Mouse (Mus musculus): ENCODE data around the gene Gnptg. TPM values are rescaled to one million over a fixed set of nuclear protein-coding genes. Genes with fewer than 3 reads are reported as not detected.

Gnptg gene
- total and polyA plus RNA-seq, 2 experiments from 2014 or later = 89.2 to 128 TPM

DNA sequence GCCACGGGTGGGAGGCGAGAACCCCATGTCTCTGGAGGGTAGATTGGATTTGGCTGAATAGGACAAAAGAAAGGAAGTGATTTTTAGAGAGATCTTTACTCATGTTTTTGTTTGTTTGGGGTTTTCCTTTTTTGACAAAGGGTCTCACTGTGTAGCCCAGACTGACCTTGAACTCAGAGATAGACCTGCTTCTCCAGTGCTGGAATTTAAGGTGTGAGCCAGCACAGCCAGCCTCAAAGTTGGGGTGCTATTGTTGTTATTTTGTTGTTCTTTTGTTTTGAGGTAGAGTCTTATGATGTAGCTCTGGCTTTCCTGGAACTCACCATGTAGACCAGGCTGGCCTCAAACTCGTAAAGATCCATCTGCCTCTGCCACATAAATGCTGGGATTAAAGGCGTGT lies 37.5 kb downstream of the Gnptg start:
- ATAC-seq = no peak
- no peak overlapping the region for H3K4me3 ChIP-seq (ENCODE audit: low read length)
- TF ChIP-seq CTCF (IDR thresholded peaks at IDR 0.05; ENCODE audit: low read depth) = no peak
- H3K36me3 ChIP-seq (ENCODE audit: insufficient read depth, low read length) = peaks cover 37% of the 10 kb centered on the region
- no peaks in the 10 kb centered on the region for H3K27me3 ChIP-seq (ENCODE audit: insufficient read depth, low read length)
- H3K27ac ChIP-seq = no peak overlapping the region
- DNase-seq (ENCODE audit: low spot score) = no peak
- H3K9me3 ChIP-seq (ENCODE audit: low read length) = no peaks in the 10 kb centered on the region
- H3K4me1 ChIP-seq (ENCODE audit: insufficient read depth, low read length) = no peaks in the 10 kb centered on the region
- WGBS = 90% methylated on average over 4 of the region's 4 CpGs
- no peak overlapping the region for H3K9ac ChIP-seq (replicated peaks; ENCODE audit: low read length)
- no peak overlapping the region for H3K4me2 ChIP-seq (ENCODE audit: low read depth, low read length)

- Histone ChIP-seq H3K4me2 (ENCODE audit: low read depth, low read length) (peak overlapping the region; percentile 95), H3K9me3 (ENCODE audit: low read length) (no peaks in the 10 kb centered on the region), H3K4me3 (ENCODE audit: low read length) (peak overlapping the region; percentile 98), H3K4me1 (ENCODE audit: insufficient read depth, low read length) (peaks cover 20% of the 10 kb centered on the region), H3K36me3 (ENCODE audit: insufficient read depth, low read length) (peaks cover 18% of the 10 kb centered on the region), H3K9ac (replicated peaks; ENCODE audit: low read length) (peak overlapping the region; percentile 86), H3K27me3 (ENCODE audit: insufficient read depth, low read length) (no peaks in the 10 kb centered on the region), H3K27ac (no peak overlapping the region)
- ATAC-seq (no peak), DNase-seq (ENCODE audit: low spot score) (no peak)
- WGBS = 5% methylated on average over 16 of the region's 16 CpGs
- no peak for TF ChIP-seq CTCF (IDR thresholded peaks at IDR 0.05; ENCODE audit: low read depth)
These were observed 50.8 kb downstream of the Gnptg start for GRCm38 (mm10) chr17:25189091-25189490.

GRCm38 (mm10) chr17:25188150-25189031 lies 51.5 kb downstream of the Gnptg start, which contains the start of gene Unkl:
Gene Unkl (plus strand): TSS chr17:25188397.
- H3K36me3 ChIP-seq (ENCODE audit: insufficient read depth, low read length) = peaks cover 15% of the 10 kb centered on the region
- peaks cover 20% of the 10 kb centered on the region for H3K4me1 ChIP-seq (ENCODE audit: insufficient read depth, low read length)
- H3K9ac ChIP-seq (replicated peaks; ENCODE audit: low read length) = peak within 1 kb of the TSS; percentile 86
- H3K4me2 ChIP-seq (ENCODE audit: low read depth, low read length) = peak within 1 kb of the TSS; percentile 95
- no peaks in the 10 kb centered on the region for H3K27me3 ChIP-seq (ENCODE audit: insufficient read depth, low read length)
- under 1% methylated on average over 73 of the region's 104 CpGs for WGBS
- H3K4me3 ChIP-seq (ENCODE audit: low read length) = peak within 1 kb of the TSS; percentile 98
- no peak for TF ChIP-seq CTCF (IDR thresholded peaks at IDR 0.05; ENCODE audit: low read depth)
- ATAC-seq (peak; percentile 19; the same call in 1 of the 2 replicates), DNase-seq (ENCODE audit: low spot score) (peak; percentile 85)
- no peaks in the 10 kb centered on the region for H3K9me3 ChIP-seq (ENCODE audit: low read length)
- H3K27ac ChIP-seq = peak within 1 kb of the TSS; percentile 77

DNA sequence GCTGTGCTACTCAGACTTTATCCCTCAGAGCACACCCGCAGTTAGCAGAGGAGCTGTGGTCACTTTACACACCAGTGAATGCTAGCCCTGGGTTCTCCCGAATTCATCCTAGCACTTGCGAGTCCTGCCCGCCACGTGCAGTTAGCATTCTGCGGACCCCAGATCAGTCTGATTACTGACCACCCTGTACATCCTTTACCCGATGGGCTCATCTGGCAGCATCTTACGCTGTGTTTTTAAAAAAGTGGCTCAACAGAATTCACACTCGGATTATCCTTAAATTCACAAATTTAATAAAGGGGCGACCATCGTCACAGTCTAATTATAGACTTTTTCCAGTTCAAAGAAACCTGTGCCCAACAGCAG lies 52.2 kb downstream of the Gnptg start:
- H3K9ac ChIP-seq (replicated peaks; ENCODE audit: low read length) = peak overlapping the region; percentile 86
- H3K36me3 ChIP-seq (ENCODE audit: insufficient read depth, low read length) = peaks cover 11% of the 10 kb centered on the region
- no peaks in the 10 kb centered on the region for H3K9me3 ChIP-seq (ENCODE audit: low read length)
- H3K27me3 ChIP-seq (ENCODE audit: insufficient read depth, low read length) = no peaks in the 10 kb centered on the region
- peaks cover 20% of the 10 kb centered on the region for H3K4me1 ChIP-seq (ENCODE audit: insufficient read depth, low read length)
- DNase-seq (ENCODE audit: low spot score) (no peak), ATAC-seq (no peak)
- H3K4me3 ChIP-seq (ENCODE audit: low read length) = peak overlapping the region; percentile 98
- H3K27ac ChIP-seq = peak overlapping the region; percentile 77
- no peak for TF ChIP-seq CTCF (IDR thresholded peaks at IDR 0.05; ENCODE audit: low read depth)
- 7% methylated on average over 11 of the region's 11 CpGs for WGBS
- H3K4me2 ChIP-seq (ENCODE audit: low read depth, low read length) = peak overlapping the region; percentile 95

GRCm38 (mm10) chr17:25184961-25185360 lies 55.0 kb downstream of the Gnptg start:
- H3K27ac ChIP-seq = peak overlapping the region; percentile 96; the same call in 1 of the 2 replicates
- no peaks in the 10 kb centered on the region for H3K36me3 ChIP-seq (ENCODE audit: insufficient read depth, low read length)
- peak overlapping the region; percentile 89 for H3K9ac ChIP-seq (replicated peaks; ENCODE audit: low read length)
- peak overlapping the region; percentile 97 for H3K4me2 ChIP-seq (ENCODE audit: low read depth, low read length)
- no peaks in the 10 kb centered on the region; the same call in none of the 2 replicates for H3K27me3 ChIP-seq (ENCODE audit: insufficient read depth, low read length)
- WGBS = 10% methylated on average over 17 of the region's 17 CpGs
- peaks cover 18% of the 10 kb centered on the region for H3K4me1 ChIP-seq (ENCODE audit: insufficient read depth, low read length)
- TF ChIP-seq CTCF (IDR thresholded peaks at IDR 0.05; ENCODE audit: low read depth) = no peak
- no peaks in the 10 kb centered on the region for H3K9me3 ChIP-seq (ENCODE audit: low read length)
- peak; percentile 4; the same call in 1 of the 2 replicates for ATAC-seq
- peak; percentile 16 for DNase-seq (ENCODE audit: low spot score)
- peak overlapping the region; percentile 86 for H3K4me3 ChIP-seq (ENCODE audit: low read length)

- WGBS = under 1% methylated on average over 50 of the region's 50 CpGs
- Histone ChIP-seq H3K4me3 (ENCODE audit: low read length) (peak within 1 kb of the TSS; percentile 86), H3K36me3 (ENCODE audit: insufficient read depth, low read length) (no peaks in the 10 kb centered on the region), H3K4me2 (ENCODE audit: low read depth, low read length) (peak within 1 kb of the TSS; percentile 97), H3K4me1 (ENCODE audit: insufficient read depth, low read length) (peaks cover 11% of the 10 kb centered on the region), H3K9ac (replicated peaks; ENCODE audit: low read length) (peak within 1 kb of the TSS; percentile 89), H3K27ac (peak within 1 kb of the TSS; percentile 96), H3K27me3 (ENCODE audit: insufficient read depth, low read length) (no peaks in the 10 kb centered on the region; the same call in none of the 2 replicates), H3K9me3 (ENCODE audit: low read length) (no peaks in the 10 kb centered on the region)
- ATAC-seq = peak; percentile 93
- no peak for TF ChIP-seq CTCF (IDR thresholded peaks at IDR 0.05; ENCODE audit: low read depth)
- peak; percentile 100 for DNase-seq (ENCODE audit: low spot score)
These were observed 55.7 kb downstream of the Gnptg start, which contains the start of gene BC003965 for GRCm38 (mm10) chr17:25184129-25184691. Gene BC003965 (plus strand): TSS chr17:25184554.

Small RNA genes lying within 50 kb of the gene (microRNA-seq; reads per million reads assigned to microRNA genes)
- 33.6 to 65.6 reads per million in 2 experiments for gene Mir3547

Other genes starting within 250 kb of the Gnptg start
- 24.4 and 26.7 TPM in 2 replicates for gene Cramp1l, start 224.3 kb downstream of the Gnptg start, total RNA-seq (2014; rRNA removed)
- gene Cramp1l, start 224.3 kb downstream of the Gnptg start, polyA plus RNA-seq (2015; fragmentation: Nextera tagmentation; extraction: Ambion mirVana) = 3.7 TPM in 2 replicates
- gene Ift140, start 224.0 kb downstream of the Gnptg start, total RNA-seq (2014; rRNA removed) = 27.0 and 37.3 TPM in 2 replicates
- gene Ift140, start 224.0 kb downstream of the Gnptg start, polyA plus RNA-seq (2015; fragmentation: Nextera tagmentation; extraction: Ambion mirVana) = 13.1 and 13.4 TPM in 2 replicates
- 15.4 and 21.5 TPM in 2 replicates for gene Tmem204, start 156.5 kb downstream of the Gnptg start, total RNA-seq (2014; rRNA removed)
- gene Tmem204, start 156.5 kb downstream of the Gnptg start, polyA plus RNA-seq (2015; fragmentation: Nextera tagmentation; extraction: Ambion mirVana) = 11.5 and 11.7 TPM in 2 replicates
- gene Telo2, start 124.2 kb downstream of the Gnptg start, total RNA-seq (2014; rRNA removed) = 46.9 and 59.3 TPM in 2 replicates
- gene Telo2, start 124.2 kb downstream of the Gnptg start, polyA plus RNA-seq (2015; fragmentation: Nextera tagmentation; extraction: Ambion mirVana) = 32.5 and 33.1 TPM in 2 replicates
- gene Ptx4, start 119.4 kb downstream of the Gnptg start, total RNA-seq (2014; rRNA removed) = 0.63 TPM in 1 of 2 replicates, not detected in the other
- 0.21 and 0.26 TPM in 2 replicates for gene Ptx4, start 119.4 kb downstream of the Gnptg start, polyA plus RNA-seq (2015; fragmentation: Nextera tagmentation; extraction: Ambion mirVana)
- gene Clcn7, start 106.7 kb downstream of the Gnptg start, total RNA-seq (2014; rRNA removed) = 34.9 and 40.6 TPM in 2 replicates
- 22.9 and 23.3 TPM in 2 replicates for gene Clcn7, start 106.7 kb downstream of the Gnptg start, polyA plus RNA-seq (2015; fragmentation: Nextera tagmentation; extraction: Ambion mirVana)
- gene Ccdc154, start 77.7 kb downstream of the Gnptg start, total RNA-seq (2014; rRNA removed) = not detected in 2 replicates
- gene Ccdc154, start 77.7 kb downstream of the Gnptg start, polyA plus RNA-seq (2015; fragmentation: Nextera tagmentation; extraction: Ambion mirVana) = not detected in 2 replicates
- gene Gm38655, start 64.7 kb downstream of the Gnptg start, total RNA-seq (2014; rRNA removed) = not detected in 2 replicates
- gene Gm38655, start 64.7 kb downstream of the Gnptg start, polyA plus RNA-seq (2015; fragmentation: Nextera tagmentation; extraction: Ambion mirVana) = not detected in 2 replicates
- 15.7 and 19.9 TPM in 2 replicates for gene BC003965, start 55.6 kb downstream of the Gnptg start, total RNA-seq (2014; rRNA removed)
- 27.4 and 29.9 TPM in 2 replicates for gene BC003965, start 55.6 kb downstream of the Gnptg start, polyA plus RNA-seq (2015; fragmentation: Nextera tagmentation; extraction: Ambion mirVana)
- 39.6 and 43.3 TPM in 2 replicates for gene Unkl, start 51.7 kb downstream of the Gnptg start, total RNA-seq (2014; rRNA removed)
- 14.1 and 15.1 TPM in 2 replicates for gene Unkl, start 51.7 kb downstream of the Gnptg start, polyA plus RNA-seq (2015; fragmentation: Nextera tagmentation; extraction: Ambion mirVana)
- gene Tsr3, start within 50 bp of the Gnptg start, total RNA-seq (2014; rRNA removed) = 42.6 and 43.5 TPM in 2 replicates
- 65.3 and 70.7 TPM in 2 replicates for gene Tsr3, start within 50 bp of the Gnptg start, polyA plus RNA-seq (2015; fragmentation: Nextera tagmentation; extraction: Ambion mirVana)
- gene Baiap3, start 16.2 kb upstream of the Gnptg start, total RNA-seq (2014; rRNA removed) = 64.0 and 79.3 TPM in 2 replicates
- 27.3 and 27.8 TPM in 2 replicates for gene Baiap3, start 16.2 kb upstream of the Gnptg start, polyA plus RNA-seq (2015; fragmentation: Nextera tagmentation; extraction: Ambion mirVana)
- gene Ube2i, start 34.5 kb upstream of the Gnptg start, total RNA-seq (2014; rRNA removed) = 340 and 377 TPM in 2 replicates
- 372 and 390 TPM in 2 replicates for gene Ube2i, start 34.5 kb upstream of the Gnptg start, polyA plus RNA-seq (2015; fragmentation: Nextera tagmentation; extraction: Ambion mirVana)
- not detected in 2 replicates for gene Prss34, start 58.3 kb upstream of the Gnptg start, total RNA-seq (2014; rRNA removed)
- gene Prss34, start 58.3 kb upstream of the Gnptg start, polyA plus RNA-seq (2015; fragmentation: Nextera tagmentation; extraction: Ambion mirVana) = not detected in 2 replicates
- not detected in 2 replicates for gene Prss28, start 68.5 kb upstream of the Gnptg start, total RNA-seq (2014; rRNA removed)
- not detected in 2 replicates for gene Prss28, start 68.5 kb upstream of the Gnptg start, polyA plus RNA-seq (2015; fragmentation: Nextera tagmentation; extraction: Ambion mirVana)
- not detected in 2 replicates for gene Prss29, start 78.5 kb upstream of the Gnptg start, total RNA-seq (2014; rRNA removed)
- gene Prss29, start 78.5 kb upstream of the Gnptg start, polyA plus RNA-seq (2015; fragmentation: Nextera tagmentation; extraction: Ambion mirVana) = not detected in 2 replicates
- not detected in 2 replicates for gene Tpsab1, start 105.4 kb upstream of the Gnptg start, total RNA-seq (2014; rRNA removed)
- gene Tpsab1, start 105.4 kb upstream of the Gnptg start, polyA plus RNA-seq (2015; fragmentation: Nextera tagmentation; extraction: Ambion mirVana) = not detected in 2 replicates
- 0.21 TPM in 1 of 2 replicates, not detected in the other for gene Tpsb2, start 126.2 kb upstream of the Gnptg start, total RNA-seq (2014; rRNA removed)
- 0.72 and 1.8 TPM in 2 replicates for gene Tpsb2, start 126.2 kb upstream of the Gnptg start, polyA plus RNA-seq (2015; fragmentation: Nextera tagmentation; extraction: Ambion mirVana)
- 0.21 TPM in 1 of 2 replicates, not detected in the other for gene Tpsg1, start 129.1 kb upstream of the Gnptg start, total RNA-seq (2014; rRNA removed)
- gene Tpsg1, start 129.1 kb upstream of the Gnptg start, polyA plus RNA-seq (2015; fragmentation: Nextera tagmentation; extraction: Ambion mirVana) = 0.65 and 1.5 TPM in 2 replicates
- 82.1 and 111 TPM in 2 replicates for gene Cacna1h, start 193.7 kb upstream of the Gnptg start, total RNA-seq (2014; rRNA removed)
- 4.8 and 5.7 TPM in 2 replicates for gene Cacna1h, start 193.7 kb upstream of the Gnptg start, polyA plus RNA-seq (2015; fragmentation: Nextera tagmentation; extraction: Ambion mirVana)
- gene Tekt4, start 214.5 kb upstream of the Gnptg start, total RNA-seq (2014; rRNA removed) = 5.7 and 7.4 TPM in 2 replicates
- 2.3 and 3.2 TPM in 2 replicates for gene Tekt4, start 214.5 kb upstream of the Gnptg start, polyA plus RNA-seq (2015; fragmentation: Nextera tagmentation; extraction: Ambion mirVana)

Measured in hindbrain, postnatal 0 days (tissue).